Mouse (Mus musculus) heart, embryonic 12.5 days (tissue): Measurements from ENCODE around the gene Gm49450. TPM values are rescaled to one million over a fixed set of nuclear protein-coding genes. Genes with fewer than 3 reads are reported as not detected.

Source experiments
- ATAC-seq: fragments of 200-750 bp; cut with Nextera tagmentation; 2 replicates; pipeline ENCODE4 v1.8.0; 2017; ENCODE audit warnings: moderate TSS enrichment, moderate library complexity; ENCODE audit not compliant: insufficient number of reproducible peaks, low FRiP score
- H3K27ac ChIP-seq: fragments of 300-500 bp; sonication (generic); 2 replicates; pipeline ENCODE4 v1.5.1; 2016; ENCODE audit warnings: mild to moderate bottlenecking, moderate library complexity; ENCODE audit not compliant: poor library complexity, severe bottlenecking
- H3K27me3 ChIP-seq: fragments of 300-500 bp; sonication (generic); replicated peaks from 2 replicates; pipeline ENCODE4 v1.6.1; 2016; ENCODE audit warnings: mild to moderate bottlenecking, moderate library complexity
- H3K36me3 ChIP-seq: fragments of 300-500 bp; sonication (generic); 2 replicates; pipeline ENCODE4 v1.6.1; 2016; ENCODE audit warnings: mild to moderate bottlenecking, moderate library complexity
- H3K4me1 ChIP-seq: fragments of 300-500 bp; sonication (generic); replicated peaks from 2 replicates; pipeline ENCODE4 v1.6.1; 2016; ENCODE audit warnings: mild to moderate bottlenecking
- H3K4me2 ChIP-seq: fragments of 300-500 bp; sonication (generic); 2 replicates; pipeline ENCODE4 v1.6.1; 2016; ENCODE audit warnings: mild to moderate bottlenecking, moderate library complexity
- H3K4me3 ChIP-seq: fragments of 300-500 bp; sonication (generic); 2 replicates; pipeline ENCODE4 v1.5.1; 2016; ENCODE audit warnings: mild to moderate bottlenecking
- H3K9ac ChIP-seq: fragments of 300-500 bp; sonication (generic); 2 replicates; pipeline ENCODE4 v1.6.1; 2016; ENCODE audit warnings: mild to moderate bottlenecking, moderate library complexity
- H3K9me3 ChIP-seq: fragments of 300-500 bp; sonication (generic); replicated peaks from 2 replicates; pipeline ENCODE4 v1.6.1; 2016; ENCODE audit warnings: mild to moderate bottlenecking, moderate library complexity
- WGBS: fragments of 180-500 bp; shearing (Covaris S2); methylation state at CpG from one replicate; pipeline ENCODE4 v1.1.7; 2016; 5-methylcytosine and 5-hydroxymethylcytosine counted together
- polyA plus RNA-seq: library from polyadenylated mRNA; unstranded; fragments of >200 nt; fragmentation: Nextera tagmentation; extraction: Ambion mirVana; gene quantifications from 2 replicates; pipeline ENCODE4 v1.2.1, GENCODE M21; 2016

The Gm49450 gene
- polyA plus RNA-seq, 1 experiment from 2014 or later = not detected

GRCm38 (mm10) chr15:98884106-98884505 is 69.2 kb downstream of the Gm49450 start:
- no peaks in the 10 kb centered on the region for H3K9me3 ChIP-seq
- no peak overlapping the region for H3K9ac ChIP-seq
- H3K27me3 ChIP-seq = no peaks in the 10 kb centered on the region
- no peak overlapping the region for H3K27ac ChIP-seq
- H3K4me3 ChIP-seq = no peak overlapping the region
- WGBS = 57% methylated on average over 1 of the region's 1 CpGs
- H3K4me2 ChIP-seq = no peak overlapping the region
- H3K4me1 ChIP-seq = peaks cover 12% of the 10 kb centered on the region
- no peak for ATAC-seq
- no peaks in the 10 kb centered on the region for H3K36me3 ChIP-seq

- Histone ChIP-seq H3K4me1 (peaks cover 12% of the 10 kb centered on the region), H3K4me2 (no peak overlapping the region), H3K9ac (no peak overlapping the region), H3K27ac (no peak overlapping the region), H3K36me3 (no peaks in the 10 kb centered on the region), H3K9me3 (no peaks in the 10 kb centered on the region), H3K27me3 (no peaks in the 10 kb centered on the region), H3K4me3 (no peak overlapping the region)
- ATAC-seq = no peak
Measured at GRCm38 (mm10) chr15:98883661-98884060, 69.7 kb downstream of the Gm49450 start.

Other genes starting within 250 kb of the Gm49450 start
- gene Ccdc65, start 245.3 kb downstream of the Gm49450 start, polyA plus RNA-seq = 0.33 and 0.62 TPM in 2 replicates
- 13.2 and 17.8 TPM in 2 replicates for gene Fkbp11, start 225.4 kb downstream of the Gm49450 start, polyA plus RNA-seq
- gene Arf3, start 190.3 kb downstream of the Gm49450 start, polyA plus RNA-seq = 46.3 and 46.9 TPM in 2 replicates
- gene Wnt10b, start 175.4 kb downstream of the Gm49450 start, polyA plus RNA-seq = not detected in 2 replicates
- gene Wnt1, start 163.7 kb downstream of the Gm49450 start, polyA plus RNA-seq = not detected in 2 replicates
- 0.04 and 0.14 TPM in 2 replicates for gene Ddn, start 144.1 kb downstream of the Gm49450 start, polyA plus RNA-seq
- gene Prkag1, start 122.0 kb downstream of the Gm49450 start, polyA plus RNA-seq = 81.5 and 83.5 TPM in 2 replicates
- 9.2 and 10.3 TPM in 2 replicates for gene Kmt2d, start 82.3 kb downstream of the Gm49450 start, polyA plus RNA-seq
- gene Rhebl1, start 59.0 kb downstream of the Gm49450 start, polyA plus RNA-seq = 4.3 and 6.1 TPM in 2 replicates
- 4.5 and 4.6 TPM in 2 replicates for gene Dhh, start 55.0 kb downstream of the Gm49450 start, polyA plus RNA-seq
- 16.9 and 17.2 TPM in 2 replicates for gene Lmbr1l, start 35.3 kb downstream of the Gm49450 start, polyA plus RNA-seq
- gene Tuba1b, start 19.0 kb downstream of the Gm49450 start, polyA plus RNA-seq = 1,481 and 1,517 TPM in 2 replicates
- gene Tuba1a, start 152 bp upstream of the Gm49450 start, polyA plus RNA-seq = 1,110 and 1,118 TPM in 2 replicates
- gene Tuba1c, start 76.3 kb upstream of the Gm49450 start, polyA plus RNA-seq = 135 and 139 TPM in 2 replicates
- 0.22 and 0.50 TPM in 2 replicates for gene Prph, start 101.6 kb upstream of the Gm49450 start, polyA plus RNA-seq
- 27.2 and 28.0 TPM in 2 replicates for gene Troap, start 121.0 kb upstream of the Gm49450 start, polyA plus RNA-seq
- gene C1ql4, start 134.3 kb upstream of the Gm49450 start, polyA plus RNA-seq = 0.34 and 0.46 TPM in 2 replicates
- 1.2 TPM in 2 replicates for gene Dnajc22, start 139.6 kb upstream of the Gm49450 start, polyA plus RNA-seq
- 57.2 and 58.5 TPM in 2 replicates for gene Spats2, start 172.4 kb upstream of the Gm49450 start, polyA plus RNA-seq